Mouse (Mus musculus): ENCODE data around the gene Pgr.

The Pgr gene

GRCm38 (mm10) chr9:8899616-8900202, at the start of gene Pgr:
TSS of gene Pgr (plus strand) at chr9:8899833.
- DNase-seq (ENCODE audit: low spot score), result no peak

- no peak for DNase-seq (ENCODE audit: low spot score)
These were observed 42.2 kb upstream of the Pgr start for GRCm38 (mm10) chr9:8857455-8857854.

- DNase-seq (ENCODE audit: low spot score), result no peak
These were observed 31.1 kb upstream of the Pgr start for GRCm38 (mm10) chr9:8868511-8868910.

- no peak for DNase-seq (ENCODE audit: low spot score)
These were observed 4.4 kb upstream of the Pgr start for GRCm38 (mm10) chr9:8895205-8895604.

- DNase-seq (ENCODE audit: low spot score), result peak; percentile 5
These were observed 775 bp downstream of the Pgr start for GRCm38 (mm10) chr9:8900203-8901012.

- peak; percentile 14 for DNase-seq (ENCODE audit: low spot score)
These were observed 1.5 kb downstream of the Pgr start for GRCm38 (mm10) chr9:8901013-8901646.

- DNase-seq (ENCODE audit: low spot score), result peak; percentile 13
These were observed 2.1 kb downstream of the Pgr start for GRCm38 (mm10) chr9:8901647-8902131.

- no peak for DNase-seq (ENCODE audit: low spot score)
These were observed 2.6 kb downstream of the Pgr start for GRCm38 (mm10) chr9:8902277-8902676.

GRCm38 (mm10) chr9:8927561-8927960, 27.9 kb downstream of the Pgr start:
- DNase-seq (ENCODE audit: low spot score), result no peak

GRCm38 (mm10) chr9:8937753-8938152, 38.1 kb downstream of the Pgr start:
- no peak for DNase-seq (ENCODE audit: low spot score)

GRCm38 (mm10) chr9:8953306-8953705, 53.7 kb downstream of the Pgr start:
- DNase-seq (ENCODE audit: low spot score), result no peak

GRCm38 (mm10) chr9:8964512-8965133, 65.0 kb downstream of the Pgr start:
- peak; percentile 35 for DNase-seq (ENCODE audit: low spot score)

GRCm38 (mm10) chr9:8970240-8970639, 70.6 kb downstream of the Pgr start:
- DNase-seq (ENCODE audit: low spot score), result peak; percentile 24

- DNase-seq (ENCODE audit: low spot score), result no peak
These were observed 71.9 kb downstream of the Pgr start, which contains the start of gene Gm16485 for GRCm38 (mm10) chr9:8971491-8971890. TSS of gene Gm16485 (plus strand) at chr9:8971791.

GRCm38 (mm10) chr9:8977775-8978174, 78.1 kb downstream of the Pgr start:
- DNase-seq (ENCODE audit: low spot score), result no peak

- no peak for DNase-seq (ENCODE audit: low spot score)
These were observed 82.7 kb downstream of the Pgr start for GRCm38 (mm10) chr9:8982315-8982714.

- DNase-seq (ENCODE audit: low spot score), result no peak
These were observed 96.9 kb downstream of the Pgr start for GRCm38 (mm10) chr9:8996494-8996893.

- no peak for DNase-seq (ENCODE audit: low spot score)
These were observed 101.5 kb downstream of the Pgr start for GRCm38 (mm10) chr9:9001170-9001569.

GRCm38 (mm10) chr9:9015108-9015507, 115.5 kb downstream of the Pgr start:
- no peak for DNase-seq (ENCODE audit: low spot score)
